Mouse (Mus musculus) frontal cortex, adult 2 months (tissue): Measurements from ENCODE around the gene Ak2. TPM values are rescaled to one million over a fixed set of nuclear protein-coding genes. Genes with fewer than 3 reads are reported as not detected.
A peak's percentile ranks its signal among the peaks of the same experiment; 100 is the strongest.

ENCODE experiments used
- DNase-seq, 2 experiments: peaks; one replicate each; pipeline ENCODE4 v3.0.0; 2022; ENCODE audit warnings: low spot score in 1 of 2; ENCODE audit errors: extremely low spot score in 1 of 2
- polyA plus RNA-seq: library from polyadenylated mRNA; depleted of rRNA; stranded (reverse); fragments of >200 nt; gene quantifications from 2 replicates; pipeline ENCODE4 v1.2.3, GENCODE M21; 2012

Ak2 gene
- polyA plus RNA-seq, 1 experiment: 42.2 TPM

GRCm38 (mm10) chr4:128971065-128971694 lies 20.6 kb upstream of the Ak2 start:
- peak in 1 of 2 experiments; percentile 86 for DNase-seq

- DNase-seq: no peak
Observed at GRCm38 (mm10) chr4:128974677-128975076, 17.1 kb upstream of the Ak2 start.

- DNase-seq: no peak
Observed at GRCm38 (mm10) chr4:128976577-128976976, 15.2 kb upstream of the Ak2 start.

- DNase-seq: no peak
Observed at GRCm38 (mm10) chr4:128977217-128977616, 14.5 kb upstream of the Ak2 start.

GRCm38 (mm10) chr4:128978634-128979033 lies 13.1 kb upstream of the Ak2 start:
- DNase-seq: no peak

- DNase-seq: no peak
Observed at GRCm38 (mm10) chr4:128980890-128981832, 10.6 kb upstream of the Ak2 start.

GRCm38 (mm10) chr4:128981833-128982180 lies 10.0 kb upstream of the Ak2 start:
- no peak for DNase-seq

GRCm38 (mm10) chr4:128983151-128983550 lies 8.6 kb upstream of the Ak2 start:
- DNase-seq: no peak

- DNase-seq: no peak
Observed at GRCm38 (mm10) chr4:128983656-128984055, 8.1 kb upstream of the Ak2 start.

- DNase-seq: no peak
Observed at GRCm38 (mm10) chr4:128984600-128984999, 7.2 kb upstream of the Ak2 start.

- DNase-seq: no peak
Observed at GRCm38 (mm10) chr4:128988911-128989310, 2.8 kb upstream of the Ak2 start.

- DNase-seq: no peak
Observed at GRCm38 (mm10) chr4:128989678-128990077, 2.1 kb upstream of the Ak2 start.

- DNase-seq: no peak
Observed at GRCm38 (mm10) chr4:128992176-128992575, 418 bp downstream of the Ak2 start.

- peak; percentile 89 to 99 for DNase-seq
Observed at GRCm38 (mm10) chr4:128993025-128993662, 1.4 kb downstream of the Ak2 start.

GRCm38 (mm10) chr4:128993675-128994074 lies 1.9 kb downstream of the Ak2 start:
- no peak for DNase-seq

- DNase-seq: no peak
Observed at GRCm38 (mm10) chr4:128995238-128995637, 3.5 kb downstream of the Ak2 start.

GRCm38 (mm10) chr4:128997258-128997657 lies 5.5 kb downstream of the Ak2 start:
- no peak for DNase-seq

- DNase-seq: no peak
Observed at GRCm38 (mm10) chr4:128998401-128998800, 6.6 kb downstream of the Ak2 start.

- DNase-seq: no peak
Observed at GRCm38 (mm10) chr4:129000786-129001185, 9.0 kb downstream of the Ak2 start.

GRCm38 (mm10) chr4:129003720-129004119 lies 12.0 kb downstream of the Ak2 start:
- DNase-seq: no peak

- no peak for DNase-seq
Observed at GRCm38 (mm10) chr4:129008006-129008519, 16.3 kb downstream of the Ak2 start.
